Comparison of ENCODE assay signal across 8 mouse cellular contexts in the genomic region with DNA sequence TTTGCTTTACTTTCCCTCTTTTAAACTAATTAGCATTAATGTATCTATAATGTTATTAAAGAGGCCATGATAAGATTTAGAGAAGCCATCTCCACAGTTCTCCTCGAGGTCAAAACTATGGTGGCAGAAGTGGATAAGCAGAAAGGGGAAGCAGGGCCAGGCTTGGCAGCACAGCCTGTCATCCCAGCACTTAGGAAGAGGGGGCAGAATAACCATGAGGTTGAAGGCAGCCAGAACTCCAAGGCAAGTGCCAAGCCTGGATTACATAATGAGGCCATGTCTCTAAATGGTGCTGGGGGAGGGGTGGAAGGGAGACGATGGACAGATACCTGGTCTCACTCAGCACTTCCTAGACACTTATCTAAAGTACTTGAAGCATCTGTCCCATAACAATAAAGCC.
A peak's percentile ranks its signal among the peaks of the same experiment; 100 is the strongest.
DNase-seq lines count a peak whose midpoint lies in the region; ATAC-seq lines count a peak whose summit lies in the region.

No protein-coding gene starts in this region.

- H3K9me3 ChIP-seq in intestine, embryonic 16.5 days (ENCODE audit: control insufficient read depth, low read length), result no peaks in the 10 kb centered on the region
- H3K9me3 ChIP-seq in intestine, embryonic 15.5 days, result no peaks in the 10 kb centered on the region
- H3K9me3 ChIP-seq in midbrain, embryonic 11.5 days (ENCODE audit: control insufficient read depth, low read length), result no peaks in the 10 kb centered on the region

- no peaks in the 10 kb centered on the region for H3K36me3 ChIP-seq in intestine, embryonic 16.5 days (ENCODE audit: control insufficient read depth, insufficient read depth, low read length)
- H3K36me3 ChIP-seq in intestine, embryonic 15.5 days, result no peaks in the 10 kb centered on the region
- H3K36me3 ChIP-seq in midbrain, embryonic 11.5 days (ENCODE audit: control insufficient read depth, insufficient read depth, low read length), result no peaks in the 10 kb centered on the region

- WGBS in intestine, embryonic 16.5 days, result 26% methylated on average over 2 of the region's 2 CpGs
- WGBS in intestine, embryonic 15.5 days, result 22% methylated on average over 2 of the region's 2 CpGs
- WGBS in midbrain, embryonic 11.5 days, result 82% methylated on average over 2 of the region's 2 CpGs

- no peak overlapping the region for H3K9ac ChIP-seq in intestine, embryonic 16.5 days (ENCODE audit: low read depth, low read length)
- H3K9ac ChIP-seq in intestine, embryonic 15.5 days, result no peak overlapping the region
- H3K9ac ChIP-seq in midbrain, embryonic 11.5 days (ENCODE audit: low read length), result no peak overlapping the region

- no peak overlapping the region for H3K4me3 ChIP-seq in intestine, embryonic 16.5 days (ENCODE audit: low read length)
- no peak overlapping the region for H3K4me3 ChIP-seq in intestine, embryonic 15.5 days (replicated peaks)
- no peak overlapping the region for H3K4me3 ChIP-seq in midbrain, embryonic 11.5 days (ENCODE audit: low read depth, low read length)

- H3K4me1 ChIP-seq in intestine, embryonic 16.5 days (ENCODE audit: control insufficient read depth, insufficient read depth, low read length), result peaks cover 25% of the 10 kb centered on the region
- peaks cover 18% of the 10 kb centered on the region for H3K4me1 ChIP-seq in intestine, embryonic 15.5 days (replicated peaks)
- H3K4me1 ChIP-seq in midbrain, embryonic 11.5 days (ENCODE audit: control insufficient read depth, insufficient read depth, low read length), result no peaks in the 10 kb centered on the region

- DNase-seq in brain, adult 2 months (ENCODE audit: low read depth, low spot score), result peak; percentile 91
- DNase-seq in gastrocnemius, postnatal 36 days, result peak; percentile 58 to 72
- peak; percentile 72 for DNase-seq in layer of hippocampus, adult 9-11 months
- DNase-seq in lung, postnatal 4 days, result peak; percentile 42 to 52
- DNase-seq in T-cell, adult 2 months (ENCODE audit: low spot score), result no peak
- no peak for DNase-seq in midbrain, embryonic 11.5 days (ENCODE audit: low spot score, missing footprints)

- H3K27ac ChIP-seq in intestine, embryonic 16.5 days (ENCODE audit: low read length), result no peak overlapping the region
- no peak overlapping the region for H3K27ac ChIP-seq in intestine, embryonic 15.5 days
- H3K27ac ChIP-seq in midbrain, embryonic 11.5 days (ENCODE audit: low read depth, low read length), result no peak overlapping the region

- ATAC-seq in intestine, embryonic 16.5 days, result 0 out of 2 replicates have a peak, but pooled peaks have one; percentile 21
- no peak for ATAC-seq in intestine, embryonic 15.5 days
- ATAC-seq in midbrain, embryonic 11.5 days (ENCODE audit: low FRiP score), result no peak

- no peak overlapping the region for H3K4me2 ChIP-seq in intestine, embryonic 16.5 days (ENCODE audit: low read depth, low read length)
- H3K4me2 ChIP-seq in intestine, embryonic 15.5 days (replicated peaks), result no peak overlapping the region
- no peak overlapping the region for H3K4me2 ChIP-seq in midbrain, embryonic 11.5 days

- no peaks in the 10 kb centered on the region for H3K27me3 ChIP-seq in intestine, embryonic 16.5 days (replicated peaks; ENCODE audit: control insufficient read depth, insufficient read depth, low read length)
- no peaks in the 10 kb centered on the region for H3K27me3 ChIP-seq in intestine, embryonic 15.5 days (replicated peaks)
- no peaks in the 10 kb centered on the region for H3K27me3 ChIP-seq in midbrain, embryonic 11.5 days (ENCODE audit: control insufficient read depth, insufficient read depth, low read length)

- intact Hi-C loops in gastrocnemius, postnatal 36 days (cut with DNase I), result loop anchor here (5.0 kb wide), 1 partner anchor 124 kb away; no protein-coding TSS in a partner anchor

Comparison
In these comparisons a context has a peak if more than half of its experiments do, and no peak if none do; other contexts are left out.
1. DNase-seq: peak in brain, adult 2 months (single experiment), gastrocnemius, postnatal 36 days (2 of 2), layer of hippocampus, adult 9-11 months (single experiment) and lung, postnatal 4 days (2 of 2); none in T-cell, adult 2 months (single experiment) and midbrain, embryonic 11.5 days (single experiment).